Mouse (Mus musculus) cerebellum, postnatal 14 days (tissue): ENCODE data around the gene Orc6.

Source experiments
- DNase-seq, 2 experiments: peaks; one replicate each; pipeline ENCODE4 v3.0.0; 2021; ENCODE audit warnings: mixed read lengths in 2 of 2

Gene Orc6

GRCm38 (mm10) chr8:85299434-85300077, at the start of gene Orc6, which contains the start of gene Vps35:
TSS of gene Orc6 (plus strand) at chr8:85299632.
TSS of gene Vps35 (minus strand) at chr8:85299802.
- DNase-seq: peak; percentile 98 to 99

- DNase-seq: no peak
Observed at GRCm38 (mm10) chr8:85286846-85287245, 12.6 kb upstream of the Orc6 start.

GRCm38 (mm10) chr8:85298600-85299433, 615 bp upstream of the Orc6 start:
- no peak for DNase-seq

- no peak for DNase-seq
Observed at GRCm38 (mm10) chr8:85301941-85302340, 2.5 kb downstream of the Orc6 start.

GRCm38 (mm10) chr8:85302931-85303330, 3.5 kb downstream of the Orc6 start:
- DNase-seq: no peak

GRCm38 (mm10) chr8:85303531-85303930, 4.1 kb downstream of the Orc6 start:
- no peak for DNase-seq

GRCm38 (mm10) chr8:85308564-85308963, 9.1 kb downstream of the Orc6 start:
- no peak for DNase-seq

GRCm38 (mm10) chr8:85311743-85312142, 12.3 kb downstream of the Orc6 start:
- peak; percentile 22 to 43 for DNase-seq

GRCm38 (mm10) chr8:85313036-85313435, 13.6 kb downstream of the Orc6 start:
- DNase-seq: no peak

GRCm38 (mm10) chr8:85318534-85318933, 19.1 kb downstream of the Orc6 start:
- DNase-seq: no peak

- DNase-seq: no peak
Observed at GRCm38 (mm10) chr8:85321981-85322380, 22.5 kb downstream of the Orc6 start.

- DNase-seq: no peak
Observed at GRCm38 (mm10) chr8:85323084-85323483, 23.7 kb downstream of the Orc6 start.

- no peak for DNase-seq
Observed at GRCm38 (mm10) chr8:85327036-85327435, 27.6 kb downstream of the Orc6 start.

- no peak for DNase-seq
Observed at GRCm38 (mm10) chr8:85329506-85329905, 30.1 kb downstream of the Orc6 start.

- no peak for DNase-seq
Observed at GRCm38 (mm10) chr8:85335105-85335504, 35.7 kb downstream of the Orc6 start.

GRCm38 (mm10) chr8:85336211-85336933, 36.9 kb downstream of the Orc6 start:
- no peak for DNase-seq

- no peak for DNase-seq
Observed at GRCm38 (mm10) chr8:85337681-85338080, 38.2 kb downstream of the Orc6 start.

GRCm38 (mm10) chr8:85339871-85340573, 40.6 kb downstream of the Orc6 start:
- peak; percentile 34 to 51 for DNase-seq

GRCm38 (mm10) chr8:85353287-85353686, 53.9 kb downstream of the Orc6 start:
- no peak for DNase-seq
